Mouse (Mus musculus): ENCODE results near the gene Usmg5.

DNA sequence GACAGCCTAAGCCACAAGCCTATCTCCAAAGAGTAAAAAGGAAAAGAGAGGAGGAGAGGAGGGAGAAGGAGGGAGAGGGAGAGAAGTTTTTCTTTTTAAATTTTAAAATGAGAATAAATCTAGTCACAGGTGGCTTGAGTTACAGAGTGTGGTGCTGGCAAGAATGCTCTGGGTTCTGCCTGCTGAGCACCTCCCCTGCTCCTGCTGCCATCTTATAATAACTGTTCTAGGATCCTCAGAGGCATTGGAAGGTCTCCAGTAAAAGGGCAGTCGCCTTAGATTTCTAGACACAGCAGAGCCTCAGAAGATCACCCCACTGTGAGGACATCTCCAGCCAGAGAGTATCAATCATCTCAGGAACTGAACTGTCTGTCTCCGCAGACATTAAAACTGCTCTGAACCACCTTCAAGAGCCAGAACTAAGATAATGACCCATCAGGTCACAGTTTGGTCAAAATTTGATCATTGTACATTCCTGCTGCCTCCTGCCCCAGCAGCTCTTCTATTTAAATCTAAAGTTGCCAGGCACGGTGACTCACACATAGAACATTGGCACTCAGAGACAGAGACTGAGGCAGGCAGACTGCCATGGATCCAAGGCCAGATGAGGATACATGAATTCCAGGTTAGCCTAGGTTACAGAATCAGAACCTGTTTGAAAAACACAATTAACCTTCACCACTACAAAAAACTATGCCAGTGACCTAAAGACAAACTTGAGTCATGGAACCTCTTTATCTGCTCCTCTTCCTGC lies 49.5 kb downstream of the Usmg5 start:
- TF ChIP-seq CTCF (IDR thresholded peaks at IDR 0.05; ENCODE audit: control insufficient read depth, insufficient read depth, insufficient read length) (no peak), MYOG (IDR thresholded peaks at IDR 0.05; ENCODE audit: control insufficient read depth, extremely low read depth, insufficient read length) (no peak), MAX (IDR thresholded peaks at IDR 0.05) (no peak), MYOD1 (IDR thresholded peaks at IDR 0.05; ENCODE audit: control insufficient read depth, insufficient read length, low read depth) (no peak)
